Mouse (Mus musculus) G1E (cell line): ENCODE measurements around the gene Wdr17. TPM values are rescaled to one million over a fixed set of nuclear protein-coding genes. Genes with fewer than 3 reads are reported as not detected.
"Not testable (repeated sequence)": the region's sequence is repeated elsewhere in the genome, so short reads cannot be mapped to it uniquely, and the experiment has no call there.

Source experiments
- ATAC-seq: 2 replicates; pipeline ENCODE4 v1.8.0; 2016; ENCODE audit warnings: mild to moderate bottlenecking; ENCODE audit not compliant: insufficient number of reproducible peaks, poor library complexity, low FRiP score, severe bottlenecking; ENCODE audit errors: extremely low read depth
- DNase-seq: peaks from one replicate; pipeline ENCODE4 v3.0.0; 2012; ENCODE audit warnings: low spot score
- H3K27me3 ChIP-seq: 2 replicates; pipeline ENCODE4 v1.6.1; 2012; ENCODE audit warnings: mild to moderate bottlenecking, low read length, inconsistent platforms; ENCODE audit not compliant: insufficient read depth
- H3K36me3 ChIP-seq: replicated peaks from 2 replicates; pipeline ENCODE3; 2012; ENCODE audit warnings: mild to moderate bottlenecking, inconsistent platforms
- H3K4me1 ChIP-seq: 2 replicates; pipeline ENCODE4 v1.6.1; 2012; ENCODE audit warnings: low read depth, low read length, inconsistent platforms, mixed read lengths; ENCODE audit not compliant: insufficient read depth
- H3K4me3 ChIP-seq: 2 replicates; pipeline ENCODE4 v1.5.1; 2012; ENCODE audit warnings: low read depth, mild to moderate bottlenecking, inconsistent platforms, low read length, moderate library complexity, mixed read lengths
- H3K9me3 ChIP-seq: replicated peaks from 2 replicates; pipeline ENCODE4 v1.6.1; 2012; ENCODE audit warnings: inconsistent platforms
- CTCF ChIP-seq: IDR thresholded peaks from 2 replicates; pipeline ENCODE4 v1.5.1; 2012; ENCODE audit warnings: low read depth, low read length, inconsistent platforms, mixed read lengths
- GATA1 ChIP-seq: IDR thresholded peaks from 2 replicates; pipeline ENCODE4 v1.6.1; 2012; ENCODE audit warnings: borderline replicate concordance, low read length, inconsistent platforms, mixed read lengths
- GATA2 ChIP-seq: IDR thresholded peaks from 2 replicates; pipeline ENCODE4 v1.6.1; 2012; ENCODE audit warnings: low read depth, low read length, inconsistent platforms, borderline replicate concordance
- POLR2AphosphoS5 ChIP-seq: IDR thresholded peaks from 2 replicates; pipeline ENCODE4 v1.6.1; 2012; ENCODE audit warnings: low read depth, low read length, inconsistent platforms; ENCODE audit not compliant: insufficient replicate concordance
- TAL1 ChIP-seq: conservative IDR thresholded peaks from 2 replicates; pipeline ENCODE4 v1.6.1; 2012; ENCODE audit warnings: low read depth, low read length, inconsistent platforms, mixed read lengths
- polyA plus RNA-seq: library from polyadenylated mRNA; stranded (reverse); fragments of >175 nt; gene quantifications from 2 replicates; pipeline ENCODE4 v1.2.3, GENCODE M21; 2012
- total RNA-seq, 2 experiments: library from RNA; stranded (forward) in 1 of 2; stranded (reverse) in 1 of 2; fragments of 200-1000 nt in 1 of 2; fragments of >200 nt in 1 of 2; fragmentation: Nextera tagmentation in 1 of 2; gene quantifications; 2 replicates each; pipeline ENCODE4 v1.2.3; 2014 to 2017

The Wdr17 gene
- total and polyA plus RNA-seq, 3 experiments: 0.33 TPM; not detected in 2

DNA sequence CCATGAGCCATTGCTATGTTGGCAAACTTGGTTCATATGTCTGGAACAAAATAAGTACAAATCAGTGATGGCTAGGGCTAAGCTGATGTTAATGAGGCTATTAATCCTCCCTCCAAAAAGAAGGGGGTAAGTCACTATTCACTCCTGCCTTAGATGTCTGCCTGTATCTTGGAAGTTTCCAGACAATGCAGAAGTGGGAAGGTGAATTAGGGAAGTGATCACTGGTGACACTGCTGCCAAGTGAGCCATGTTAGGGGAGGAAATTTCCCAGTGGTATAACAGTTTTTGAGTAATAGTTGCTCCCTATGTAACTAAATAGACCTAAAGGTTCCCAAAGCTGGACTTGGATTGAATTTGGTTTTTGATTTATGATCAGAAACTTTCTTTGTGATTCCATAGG is 215.2 kb downstream of the Wdr17 start:
- no peak for ATAC-seq
- DNase-seq: no peak
- no peaks in the 10 kb centered on the region for H3K36me3 ChIP-seq
- no peaks in the 10 kb centered on the region; the same call in 1 of the 2 replicates for H3K27me3 ChIP-seq
- no peak overlapping the region for H3K4me3 ChIP-seq
- H3K4me1 ChIP-seq: no peaks in the 10 kb centered on the region
- H3K9me3 ChIP-seq: no peaks in the 10 kb centered on the region
- no peak for TF ChIP-seq POLR2AphosphoS5
- TF ChIP-seq GATA2: no peak
- TF ChIP-seq GATA1: no peak
- no peak for TF ChIP-seq TAL1
- TF ChIP-seq CTCF: no peak

DNA sequence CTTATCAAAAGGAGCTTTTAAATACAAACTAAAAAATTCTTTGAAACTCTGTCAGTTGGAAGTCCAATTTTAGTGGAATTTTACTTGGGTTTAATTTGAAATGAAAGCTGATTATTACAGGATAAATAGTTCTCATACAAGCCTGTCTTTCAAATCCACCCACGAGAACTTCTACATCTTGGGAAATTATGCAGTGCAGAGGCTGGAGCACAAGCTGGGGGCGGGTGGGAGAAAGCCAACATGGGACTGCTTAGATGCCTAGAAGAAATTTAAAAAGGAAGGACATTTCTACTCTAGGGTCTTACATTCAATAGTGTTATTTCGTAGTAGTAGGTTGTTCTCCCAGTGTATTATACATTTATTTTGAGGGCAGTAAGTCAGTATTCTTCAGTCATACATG is 219.2 kb downstream of the Wdr17 start:
- H3K4me1 ChIP-seq: no peaks in the 10 kb centered on the region
- no peak for DNase-seq
- H3K4me3 ChIP-seq: no peak overlapping the region
- H3K9me3 ChIP-seq: no peaks in the 10 kb centered on the region
- no peaks in the 10 kb centered on the region for H3K36me3 ChIP-seq
- ATAC-seq: no peak
- no peaks in the 10 kb centered on the region for H3K27me3 ChIP-seq
- TF ChIP-seq TAL1 (no peak), GATA1 (no peak), CTCF (no peak), GATA2 (no peak), POLR2AphosphoS5 (no peak)

DNA sequence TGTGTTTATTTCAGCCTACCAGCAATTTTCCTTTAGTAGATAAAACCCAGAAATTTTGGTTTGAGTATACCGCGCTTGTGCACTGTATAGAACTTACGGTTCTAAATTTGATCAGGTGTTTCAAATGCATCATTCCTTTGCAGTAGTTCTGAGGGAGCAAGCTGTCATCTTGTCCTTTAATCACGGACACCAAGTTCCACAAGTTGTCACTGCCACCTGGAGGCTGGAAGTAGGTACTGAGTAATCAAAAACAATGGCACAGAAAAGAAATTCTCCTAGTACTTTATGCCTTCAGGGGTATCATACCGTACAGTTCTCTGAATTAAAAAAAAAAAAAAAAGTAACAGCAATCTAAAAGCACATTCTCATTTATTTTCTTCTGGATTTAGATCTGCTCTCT is 226.3 kb downstream of the Wdr17 start:
- H3K9me3 ChIP-seq: no peaks in the 10 kb centered on the region
- H3K36me3 ChIP-seq: no peaks in the 10 kb centered on the region
- H3K4me1 ChIP-seq: no peaks in the 10 kb centered on the region
- no peak overlapping the region for H3K4me3 ChIP-seq
- TF ChIP-seq GATA1 (no peak), TAL1 (no peak), POLR2AphosphoS5 (no peak), GATA2 (no peak)
- ATAC-seq (0 out of 2 replicates have a peak, but pooled peaks have one; percentile 15), DNase-seq (no peak)
- H3K27me3 ChIP-seq: no peaks in the 10 kb centered on the region

DNA sequence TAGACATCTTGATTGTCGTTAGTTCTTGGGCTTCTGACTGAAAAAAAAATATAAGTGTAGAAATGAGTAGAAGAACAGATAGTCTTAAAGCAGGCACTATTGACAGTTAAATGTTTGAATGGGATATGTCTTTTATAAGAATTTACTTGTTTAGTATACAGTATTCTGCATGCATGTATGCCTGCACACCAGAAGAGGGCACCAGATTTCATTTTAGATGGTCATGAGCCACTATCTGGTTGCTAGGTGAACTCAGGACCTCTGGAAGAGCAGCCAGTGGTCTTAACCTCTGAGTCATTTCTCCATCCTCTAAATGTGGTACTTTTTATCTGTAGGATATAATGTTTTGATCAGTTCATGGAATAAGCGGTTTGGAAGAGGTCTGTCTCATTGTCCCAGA is 227.3 kb downstream of the Wdr17 start:
- Histone ChIP-seq H3K9me3 (no peaks in the 10 kb centered on the region), H3K36me3 (no peaks in the 10 kb centered on the region), H3K4me1 (no peaks in the 10 kb centered on the region), H3K27me3 (no peaks in the 10 kb centered on the region), H3K4me3 (no peak overlapping the region)
- no peak for DNase-seq
- TF ChIP-seq CTCF (no peak), TAL1 (no peak), GATA2 (no peak), GATA1 (no peak), POLR2AphosphoS5 (no peak)
- no peak for ATAC-seq

DNA sequence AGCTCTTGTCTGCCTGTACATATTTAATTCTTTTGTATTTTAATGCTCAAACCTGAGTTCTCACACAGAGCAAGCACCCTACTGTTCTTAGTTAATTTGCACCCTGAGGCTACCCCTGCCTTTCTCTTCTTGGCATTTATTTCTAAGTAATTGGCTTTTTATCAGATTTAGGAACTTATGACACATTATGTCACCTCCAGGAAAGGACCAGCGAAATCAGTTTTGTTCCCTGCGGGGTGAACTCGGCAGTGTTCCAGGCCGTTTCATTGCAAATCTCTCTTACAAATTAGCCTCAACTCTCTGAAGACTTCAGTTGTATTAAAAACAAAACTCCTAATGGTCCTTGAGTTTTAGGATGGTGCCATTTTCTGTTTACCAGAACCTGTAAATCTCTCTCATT is 248.3 kb downstream of the Wdr17 start:
- DNase-seq: no peak
- no peak for TF ChIP-seq POLR2AphosphoS5
- TF ChIP-seq GATA1: no peak
- no peak for TF ChIP-seq TAL1
- TF ChIP-seq GATA2: no peak
- no peak for TF ChIP-seq CTCF
- Histone ChIP-seq H3K4me3 (no peak overlapping the region), H3K36me3 (no peaks in the 10 kb centered on the region), H3K9me3 (no peaks in the 10 kb centered on the region), H3K27me3 (no peaks in the 10 kb centered on the region), H3K4me1 (no peaks in the 10 kb centered on the region)
- ATAC-seq: no peak

DNA sequence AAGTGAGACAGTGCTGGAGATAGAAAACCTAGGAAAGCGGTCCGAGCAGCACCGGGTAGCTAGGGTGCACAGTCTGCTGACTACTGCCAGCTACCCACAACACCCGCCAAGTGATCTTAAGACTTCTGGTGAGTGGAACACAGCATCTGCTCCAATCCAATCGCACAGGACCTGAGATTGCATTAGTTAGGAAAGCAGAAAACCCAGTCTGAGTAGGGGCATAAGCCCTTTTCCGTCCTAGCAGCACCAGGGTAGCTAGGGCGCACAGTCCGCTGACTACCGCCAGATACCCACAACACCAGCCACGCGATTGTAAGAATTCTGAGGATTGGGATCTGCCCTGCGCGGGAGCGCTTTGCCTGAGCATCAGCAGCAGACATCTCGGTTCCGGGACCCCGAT is 270.3 kb downstream of the Wdr17 start:
- not testable (repeated sequence) for ATAC-seq, H3K36me3 ChIP-seq, DNase-seq, H3K9me3 ChIP-seq, H3K27me3 ChIP-seq, H3K4me1 ChIP-seq, H3K4me3 ChIP-seq

DNA sequence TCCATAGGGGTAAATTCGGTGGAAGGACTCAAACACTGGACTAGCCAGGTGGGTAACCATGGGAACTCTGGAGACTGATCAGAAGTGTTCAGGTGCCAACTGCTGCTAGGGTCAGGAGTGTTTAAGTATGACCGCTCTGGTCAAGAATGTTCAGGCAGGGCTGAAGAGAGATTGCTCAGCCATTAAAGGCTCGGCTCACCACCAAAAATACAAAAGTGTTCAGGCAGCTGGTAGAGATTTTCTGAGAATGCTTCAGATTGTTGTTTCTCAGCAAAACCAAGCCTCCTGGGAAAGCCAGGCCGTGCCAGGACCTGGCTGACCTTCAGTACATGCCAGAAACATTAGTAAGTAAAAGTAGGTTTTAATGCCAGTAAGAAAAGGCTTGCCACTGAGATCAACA is 276.7 kb downstream of the Wdr17 start:
- Histone ChIP-seq H3K36me3 (no peaks in the 10 kb centered on the region), H3K4me3 (no peak overlapping the region), H3K4me1 (no peaks in the 10 kb centered on the region), H3K27me3 (peaks cover 2% of the 10 kb centered on the region; the same call in 1 of the 2 replicates), H3K9me3 (no peaks in the 10 kb centered on the region)
- ATAC-seq: no peak
- DNase-seq: no peak
- no peak for TF ChIP-seq GATA1
- TF ChIP-seq POLR2AphosphoS5: no peak
- no peak for TF ChIP-seq TAL1
- TF ChIP-seq GATA2: no peak
- no peak for TF ChIP-seq CTCF
